Mouse (Mus musculus): ENCODE data around the gene Adamts17. TPM values are rescaled to one million over a fixed set of nuclear protein-coding genes. Genes with fewer than 3 reads are reported as not detected.

Gene Adamts17
- total RNA-seq, 2 experiments from 2014 or later: 20.2 to 23.8 TPM

DNA sequence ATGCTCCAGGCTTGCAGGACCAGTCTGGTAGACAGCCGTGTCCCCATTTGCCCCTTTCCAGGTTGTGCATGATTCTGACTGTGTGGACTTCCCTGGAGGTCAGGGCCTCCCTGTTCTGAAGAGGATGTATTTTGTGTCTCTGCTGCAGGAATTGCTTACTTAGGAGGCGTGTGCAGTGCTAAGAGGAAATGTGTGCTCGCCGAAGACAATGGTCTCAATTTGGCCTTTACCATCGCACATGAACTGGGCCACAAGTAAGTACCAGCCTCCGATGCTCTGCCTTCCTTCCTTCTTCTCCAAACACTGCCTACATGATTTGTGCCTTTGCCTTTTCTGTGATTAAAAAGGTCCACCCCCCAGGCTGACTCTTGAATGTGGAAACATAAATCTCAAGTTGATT lies 129.1 kb downstream of the Adamts17 start:
- no peak for DNase-seq (ENCODE audit: low spot score in 2 of 2)

DNA sequence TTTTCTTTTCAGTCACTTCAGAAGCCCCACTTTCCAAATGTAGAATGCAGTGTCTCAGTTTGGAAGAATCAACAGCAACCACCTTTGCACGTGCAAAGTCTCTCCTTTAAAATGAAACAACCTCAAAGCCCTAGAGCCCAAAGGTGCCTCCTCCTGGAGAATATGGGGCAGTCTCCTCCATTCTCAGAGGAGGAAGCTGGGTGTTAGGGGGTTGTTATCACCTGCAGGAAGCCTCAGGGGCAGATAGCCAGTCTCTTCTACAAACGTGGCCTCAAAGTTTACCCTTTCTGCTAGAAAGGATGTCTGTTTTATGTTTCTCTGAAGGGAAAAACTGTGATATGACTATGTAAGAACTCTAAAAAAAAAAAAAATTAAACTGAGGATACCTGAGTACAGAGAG lies 129.7 kb downstream of the Adamts17 start:
- no peak for DNase-seq (ENCODE audit: low spot score in 2 of 2)

DNA sequence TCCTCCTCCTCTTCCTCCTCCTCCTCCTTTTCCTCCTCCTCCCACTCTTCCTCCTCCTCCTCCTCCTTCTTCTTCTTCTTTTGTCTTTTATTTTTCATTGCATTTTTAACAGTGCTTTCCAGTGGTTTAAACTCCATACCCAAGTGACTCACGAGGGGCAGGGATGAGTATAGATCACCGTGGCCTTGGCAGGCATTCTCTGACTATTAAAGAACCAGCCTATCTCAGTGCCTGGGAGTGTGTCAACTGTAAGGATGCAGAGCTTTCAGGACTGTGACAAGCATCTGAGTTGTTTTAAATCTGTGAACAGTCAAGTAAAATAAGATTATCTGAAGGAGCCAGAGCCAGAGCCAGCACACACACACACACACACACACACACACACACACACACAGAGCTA lies 130.7 kb downstream of the Adamts17 start:
- no peak for DNase-seq (ENCODE audit: low spot score in 2 of 2)

DNA sequence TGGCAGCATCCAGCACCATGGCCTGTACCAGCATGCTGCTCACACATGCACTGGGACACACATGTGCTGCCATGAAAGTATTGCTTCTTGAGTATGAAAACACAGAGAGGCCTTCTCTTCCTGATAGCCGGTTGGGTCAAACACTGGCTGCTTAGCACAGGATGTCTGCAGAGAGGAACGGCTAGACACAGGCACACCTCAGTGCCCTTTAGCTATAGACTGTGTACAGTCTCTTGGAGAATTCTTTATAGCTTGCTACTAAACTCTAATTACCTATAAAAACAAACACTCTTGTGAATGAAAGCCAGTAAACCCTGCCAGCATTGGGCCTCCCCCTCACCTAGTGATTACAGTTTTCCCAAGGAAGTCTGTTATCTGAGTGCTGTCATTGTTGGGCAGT lies 131.4 kb downstream of the Adamts17 start:
- no peak for DNase-seq (ENCODE audit: low spot score in 2 of 2)

DNA sequence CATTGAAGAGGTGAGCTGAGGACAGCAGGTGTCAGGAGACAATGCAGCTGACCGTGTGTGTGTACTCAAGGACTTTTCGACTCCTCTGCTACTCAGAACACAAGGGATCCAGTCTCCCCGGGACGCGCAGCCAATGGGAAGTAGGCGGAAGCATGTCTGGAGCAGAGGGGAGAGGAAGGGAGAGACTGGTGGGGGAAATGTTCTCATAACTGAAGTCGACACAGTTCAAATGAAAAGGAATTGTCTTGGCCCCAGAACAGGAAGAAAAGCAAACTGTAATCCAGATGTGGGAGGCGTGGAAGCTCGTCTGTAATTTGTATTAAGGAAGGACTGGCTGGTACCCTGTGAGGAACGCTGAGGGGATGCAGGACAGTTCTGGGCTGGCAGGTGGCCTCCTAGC lies 135.3 kb downstream of the Adamts17 start:
- no peak for DNase-seq (ENCODE audit: low spot score in 2 of 2)

DNA sequence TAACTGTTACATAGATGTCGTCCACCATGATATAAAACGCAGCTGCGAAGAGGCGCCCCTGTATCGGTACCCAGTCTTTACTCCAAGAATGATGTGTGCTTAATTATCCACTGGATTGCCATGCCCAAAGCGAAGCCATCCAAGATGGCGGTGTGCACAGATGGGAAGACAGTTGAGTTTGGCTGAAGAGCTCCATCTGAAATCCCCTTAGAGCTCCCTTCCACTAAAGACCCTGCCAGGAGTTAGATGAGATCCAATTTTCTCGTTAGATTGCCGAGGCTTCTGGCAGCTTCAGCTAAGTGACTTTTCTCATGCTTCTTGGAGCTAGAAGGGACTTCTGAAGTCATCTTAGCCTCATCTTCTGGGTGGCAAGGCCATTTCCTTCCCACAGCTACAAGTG lies 136.8 kb downstream of the Adamts17 start:
- DNase-seq (ENCODE audit: low spot score in 2 of 2): no peak

DNA sequence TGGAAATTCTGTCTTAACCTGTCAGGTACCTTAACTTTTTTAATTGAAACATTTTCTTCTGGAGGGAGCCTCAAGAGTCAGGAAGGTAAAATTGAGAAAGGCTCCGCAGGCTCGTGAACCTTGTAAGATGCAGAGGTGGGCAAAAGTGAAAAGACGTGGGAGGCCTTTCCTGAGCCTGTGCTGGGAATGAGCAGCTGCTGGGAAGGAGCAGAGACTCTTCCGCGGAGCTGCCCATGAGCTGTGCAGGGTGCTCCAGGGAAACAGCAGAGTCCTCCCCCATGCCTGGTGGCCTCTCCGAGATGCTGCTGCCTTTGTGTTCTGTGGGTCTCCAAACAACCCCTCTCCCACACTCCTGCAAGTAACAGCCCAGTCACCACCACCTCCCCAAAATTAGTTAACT lies 142.1 kb downstream of the Adamts17 start:
- DNase-seq (ENCODE audit: low spot score in 2 of 2): peak in 1 of 2 experiments; percentile 50

DNA sequence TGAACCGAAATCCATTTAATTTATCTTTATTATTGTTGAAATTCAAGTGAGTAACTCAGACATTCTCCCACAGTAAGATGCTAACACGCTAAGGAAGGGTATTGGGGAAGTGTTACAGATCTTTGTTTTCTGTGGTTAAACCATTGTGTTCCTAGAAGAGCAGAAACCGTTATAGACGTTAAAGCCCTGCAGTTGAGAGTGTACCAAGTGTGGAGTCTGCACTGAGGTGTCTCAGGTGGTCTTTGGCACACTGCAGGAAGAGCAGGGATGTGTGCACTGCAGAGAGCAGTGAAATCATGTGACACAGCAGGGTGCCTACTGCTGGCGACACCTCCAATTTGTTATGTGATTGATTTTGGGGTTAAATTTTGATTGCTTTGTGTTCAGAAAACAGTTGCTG lies 142.5 kb downstream of the Adamts17 start:
- DNase-seq (ENCODE audit: low spot score in 2 of 2): no peak

DNA sequence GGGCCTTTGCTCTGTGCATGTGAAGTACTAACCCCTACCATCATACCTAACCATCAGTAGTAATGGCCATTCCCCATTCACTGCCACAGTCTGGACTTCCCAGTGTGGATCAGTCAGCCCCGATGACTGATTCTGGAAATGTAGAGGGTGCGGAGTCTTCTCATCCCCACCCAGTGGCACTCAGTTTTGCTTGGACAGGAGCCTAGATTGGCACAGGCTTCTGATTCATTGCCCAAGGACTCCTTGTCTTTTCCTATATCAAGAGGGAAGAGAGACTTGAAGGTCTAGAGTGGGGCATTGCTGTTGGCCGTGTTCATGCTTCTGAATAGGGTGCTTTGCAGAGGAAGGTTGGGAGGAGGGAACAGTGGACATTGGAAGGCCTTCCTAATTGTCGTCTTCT lies 148.1 kb downstream of the Adamts17 start:
- DNase-seq (ENCODE audit: low spot score in 2 of 2): no peak

DNA sequence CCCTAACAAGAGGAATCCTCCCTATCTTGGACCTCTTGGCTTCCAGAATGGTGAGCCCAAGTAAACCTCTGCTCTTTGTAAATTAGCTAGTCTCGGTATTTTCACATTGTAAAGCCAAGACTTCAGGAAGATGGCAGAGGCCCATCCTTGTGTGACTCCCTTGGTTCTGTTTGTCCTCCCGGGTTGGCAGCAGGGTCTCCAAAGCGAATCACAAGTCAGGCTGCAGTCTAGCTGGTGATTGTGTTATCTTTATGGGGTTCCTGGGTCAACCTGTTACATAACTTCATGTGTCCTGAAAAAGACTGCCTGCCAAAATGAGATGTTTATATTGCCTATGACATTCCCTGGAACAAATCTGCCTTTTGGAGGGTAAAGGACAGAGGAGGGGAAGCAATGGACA lies 148.9 kb downstream of the Adamts17 start:
- DNase-seq (ENCODE audit: low spot score in 2 of 2): no peak

DNA sequence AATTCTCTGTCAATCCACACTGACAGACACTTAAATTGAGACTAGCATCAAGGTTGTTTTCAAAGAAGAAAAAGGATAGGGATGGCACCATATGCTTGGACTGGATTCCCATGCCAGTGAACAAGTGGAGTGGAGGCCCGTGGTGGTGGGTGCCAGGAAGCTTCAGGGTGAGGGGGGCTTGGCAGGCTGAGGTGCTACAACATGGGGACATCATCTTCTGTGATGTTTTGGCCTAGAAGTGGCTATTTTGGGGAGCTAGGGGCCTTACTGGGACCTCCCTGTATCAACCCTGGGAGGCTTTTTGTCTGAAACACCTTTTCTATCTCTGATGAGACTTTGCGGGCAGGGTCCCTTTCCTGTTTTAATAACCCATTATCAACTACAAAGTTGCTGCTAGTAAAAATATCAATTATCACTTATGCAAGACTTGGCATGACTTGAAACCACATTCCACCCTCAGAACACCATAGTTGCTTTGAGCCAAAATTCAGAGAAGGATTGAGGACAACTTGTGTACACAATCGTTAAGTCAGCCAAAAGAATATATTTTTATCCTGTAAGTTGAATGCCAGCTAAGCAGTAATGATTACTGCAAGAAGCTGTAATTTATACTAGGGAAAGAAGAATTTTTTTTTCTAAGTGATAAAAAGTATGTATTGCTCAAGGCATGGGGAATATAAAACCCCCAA lies 150.0 kb downstream of the Adamts17 start:
- DNase-seq (ENCODE audit: low spot score in 2 of 2): peak in 1 of 2 experiments; percentile 53

DNA sequence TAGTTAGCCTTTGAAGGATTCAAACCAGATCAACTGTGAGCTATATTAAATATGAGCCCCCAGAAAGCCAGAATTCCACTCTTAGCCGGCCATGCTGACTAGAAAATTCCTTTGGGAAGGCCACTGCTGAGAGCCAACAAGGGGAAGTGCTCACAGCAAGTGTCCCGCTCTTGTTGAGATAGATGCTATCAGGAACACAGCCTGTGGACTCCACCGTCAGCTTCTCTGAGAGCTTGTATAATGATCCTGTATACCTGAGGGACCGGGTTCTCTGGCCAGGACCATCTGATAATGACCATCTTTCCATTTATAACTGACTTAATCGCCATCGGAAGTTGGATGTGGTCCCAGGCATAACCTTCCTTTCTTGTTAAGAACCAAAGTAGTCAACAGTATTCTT lies 159.3 kb downstream of the Adamts17 start:
- DNase-seq (ENCODE audit: low spot score in 2 of 2): no peak

DNA sequence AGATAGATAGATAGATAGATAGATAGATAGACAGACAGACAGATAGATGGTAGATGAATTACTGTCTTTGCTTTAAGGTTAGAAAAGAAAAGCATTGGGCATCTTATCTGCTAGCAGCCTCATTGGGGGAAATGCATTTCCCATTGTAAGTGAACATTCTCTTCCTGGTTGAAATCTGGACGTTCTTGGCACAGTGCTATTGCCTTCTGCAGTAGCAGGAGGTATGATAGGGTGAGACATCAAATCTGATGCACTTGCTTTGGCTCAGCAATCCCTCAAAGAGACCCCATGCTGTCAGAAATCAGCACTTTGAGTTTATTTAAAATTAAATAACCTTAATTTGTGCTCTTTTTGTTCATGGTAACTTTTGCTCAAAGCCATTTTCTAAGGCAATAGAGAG lies 164.1 kb downstream of the Adamts17 start:
- peak; percentile 50 to 85 for DNase-seq (ENCODE audit: low spot score in 2 of 2)

DNA sequence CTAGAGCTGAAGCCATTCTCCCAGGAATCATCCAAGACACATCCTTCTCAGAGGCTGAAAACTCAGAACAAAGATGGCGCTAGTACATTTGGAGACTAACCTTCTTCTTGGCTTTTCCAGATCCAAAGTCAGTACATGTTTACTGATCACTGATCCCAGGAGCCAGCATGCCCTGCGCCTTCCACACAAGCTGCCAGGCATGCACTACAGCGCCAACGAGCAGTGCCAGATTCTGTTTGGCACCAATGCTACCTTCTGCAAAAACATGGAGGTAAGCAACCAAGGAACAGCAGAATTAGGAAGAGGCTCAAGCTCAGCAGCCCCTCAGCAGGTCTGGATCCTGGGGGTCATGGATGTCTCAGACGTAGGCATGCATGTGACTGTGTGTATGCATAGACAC lies 164.7 kb downstream of the Adamts17 start:
- DNase-seq (ENCODE audit: low spot score in 2 of 2): peak in 1 of 2 experiments; percentile 31

DNA sequence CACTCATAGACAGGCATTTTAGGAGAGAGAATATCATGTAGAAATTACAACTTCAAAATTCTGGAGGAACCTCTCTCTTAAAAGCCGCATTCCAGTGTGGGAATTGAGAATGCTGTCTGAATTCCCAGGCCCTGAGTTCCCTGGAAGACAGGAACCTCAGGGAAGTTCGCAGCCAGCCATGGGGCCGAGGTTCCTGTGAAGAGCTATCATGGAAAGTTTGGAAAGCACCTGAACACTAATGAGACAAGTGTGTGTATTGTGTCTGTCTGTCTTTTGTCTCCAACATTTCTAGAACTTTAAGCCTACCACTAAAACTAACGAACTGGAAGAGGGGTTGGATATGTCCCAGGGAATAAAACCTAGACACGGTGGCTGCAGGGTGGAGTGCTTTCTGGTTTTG lies 170.3 kb downstream of the Adamts17 start:
- DNase-seq (ENCODE audit: low spot score in 2 of 2): no peak

DNA sequence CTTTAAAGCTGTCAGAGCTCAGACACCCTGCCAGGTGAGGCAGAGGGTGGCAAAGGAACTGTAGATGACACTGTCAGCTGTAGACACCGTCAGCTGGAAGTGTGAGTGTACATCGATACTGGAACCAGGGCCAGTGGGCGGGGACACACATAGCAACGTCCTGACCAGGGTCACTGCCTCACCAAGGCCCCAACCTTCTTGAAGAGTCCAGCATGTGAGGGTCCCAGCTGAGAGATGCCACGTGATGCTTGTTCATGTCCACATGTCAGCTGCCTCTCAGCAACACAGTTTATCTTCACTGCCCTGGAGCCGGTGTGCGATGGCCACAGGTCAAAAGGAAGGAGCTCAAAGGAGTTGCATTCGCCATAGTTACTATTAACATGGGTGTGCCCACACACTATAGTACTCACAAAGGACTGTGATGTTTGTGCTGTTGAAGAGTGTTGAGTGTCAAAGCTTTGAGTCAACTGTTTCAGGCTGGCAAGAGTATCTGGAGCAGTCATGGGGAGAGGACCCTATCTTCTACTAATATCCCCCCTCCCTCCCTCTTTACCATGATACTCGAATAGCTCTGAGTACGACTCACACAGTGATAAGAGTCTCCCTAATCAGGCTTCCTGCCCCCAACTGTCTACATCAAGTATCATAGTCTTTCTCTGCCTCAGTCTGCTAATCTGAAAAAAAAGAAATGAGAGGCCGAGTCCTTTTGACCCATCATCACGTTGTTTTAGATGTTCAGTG lies 172.6 kb downstream of the Adamts17 start:
- DNase-seq (ENCODE audit: low spot score in 2 of 2): no peak

DNA sequence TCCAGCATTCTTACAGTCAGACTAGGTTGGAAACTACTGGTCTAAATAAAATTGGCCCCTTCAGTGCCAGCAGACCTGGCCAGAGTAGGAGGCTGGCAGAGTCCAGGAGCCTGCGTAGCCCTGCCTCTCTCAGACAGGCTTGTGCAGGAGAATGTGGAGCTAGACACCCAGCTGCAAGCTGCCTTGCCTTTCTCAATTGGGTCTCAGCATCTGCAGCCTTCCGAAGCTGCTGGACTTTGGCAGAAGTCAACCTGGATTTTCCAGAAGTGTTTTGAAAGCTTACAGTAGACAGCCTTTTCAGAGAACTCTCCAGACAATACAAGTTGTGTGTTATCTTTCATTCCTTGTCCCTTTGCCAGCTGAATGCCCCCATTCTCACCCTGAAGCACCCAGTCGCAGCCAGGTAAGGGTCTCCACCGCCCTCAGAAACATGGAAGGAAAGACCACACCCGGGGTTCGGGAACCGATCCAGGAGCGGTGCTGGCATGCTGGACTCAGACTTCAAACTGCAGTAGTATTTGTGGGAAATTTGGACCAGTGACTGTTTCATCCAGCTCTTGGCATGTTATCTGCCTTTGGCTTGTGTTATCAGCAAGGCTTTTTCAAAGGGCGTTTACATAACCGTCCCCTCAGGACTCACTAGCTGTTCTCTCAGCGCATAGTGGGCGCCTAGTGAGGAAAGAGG lies 173.8 kb downstream of the Adamts17 start:
- peak; percentile 25 to 74 for DNase-seq (ENCODE audit: low spot score in 2 of 2)

DNA sequence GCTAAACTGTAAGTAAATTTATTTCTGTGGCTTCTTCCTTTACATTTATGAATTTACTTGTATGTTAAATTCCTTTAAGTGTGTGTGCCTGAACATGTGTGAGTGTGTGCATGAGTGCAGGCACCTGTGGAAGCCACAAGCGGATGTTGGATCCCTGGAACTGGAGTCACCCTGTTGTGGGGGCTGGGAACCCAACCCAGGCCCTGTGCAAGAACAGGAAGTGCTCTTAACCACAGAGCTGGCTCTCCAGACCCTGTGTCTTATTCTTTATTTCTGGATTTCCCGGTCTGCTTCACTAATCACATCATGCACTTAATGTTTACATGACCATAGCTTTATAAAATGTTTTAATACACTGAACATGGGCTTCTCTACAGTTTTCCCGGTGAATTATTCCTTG lies 180.4 kb downstream of the Adamts17 start:
- no peak for DNase-seq (ENCODE audit: low spot score in 2 of 2)

DNA sequence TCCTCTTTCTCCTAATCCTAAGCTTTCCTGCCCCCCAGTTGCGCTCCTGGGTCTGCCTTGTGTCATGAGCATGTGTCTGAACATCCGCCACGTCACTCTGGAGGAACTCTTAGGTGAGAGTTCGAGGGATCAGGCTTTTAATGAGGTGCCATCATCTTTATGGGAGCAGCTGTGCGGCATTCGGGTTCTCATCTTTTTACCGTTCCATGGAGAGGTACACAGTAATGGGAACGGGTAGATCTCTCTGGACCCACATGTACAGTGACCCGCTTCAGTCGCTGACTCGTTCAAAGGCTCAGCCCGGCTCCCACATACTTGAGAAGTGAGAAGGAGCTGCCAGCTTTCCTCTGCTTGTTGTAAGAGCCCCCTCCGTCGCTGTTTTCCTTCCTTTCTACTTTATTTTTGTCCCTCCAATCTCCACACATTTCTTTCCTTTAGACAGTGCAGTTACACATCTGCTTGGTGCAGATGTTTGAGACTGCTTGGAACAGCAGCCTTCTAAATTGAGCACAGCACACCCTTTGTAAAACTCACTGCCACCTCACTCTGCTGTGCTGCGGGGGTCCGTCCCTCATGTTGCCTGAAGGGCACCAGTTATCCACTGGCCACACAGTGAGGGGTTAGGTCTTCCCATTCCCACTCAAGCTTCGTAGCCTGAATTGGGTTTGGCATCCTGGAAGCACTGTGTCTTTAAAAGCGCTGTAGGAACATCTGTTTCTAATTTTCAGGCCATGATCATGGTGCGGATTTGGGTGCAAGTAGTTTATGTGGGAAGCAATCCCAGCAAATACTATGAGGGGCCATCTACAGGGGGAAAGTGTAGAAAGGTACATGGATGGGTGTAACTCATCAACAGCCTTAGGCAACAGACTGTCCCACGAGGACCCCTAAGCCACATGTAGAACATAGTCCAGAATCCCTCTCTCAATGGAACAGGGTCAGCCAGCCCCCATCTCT lies 186.9 kb downstream of the Adamts17 start:
- DNase-seq (ENCODE audit: low spot score in 2 of 2): no peak

DNA sequence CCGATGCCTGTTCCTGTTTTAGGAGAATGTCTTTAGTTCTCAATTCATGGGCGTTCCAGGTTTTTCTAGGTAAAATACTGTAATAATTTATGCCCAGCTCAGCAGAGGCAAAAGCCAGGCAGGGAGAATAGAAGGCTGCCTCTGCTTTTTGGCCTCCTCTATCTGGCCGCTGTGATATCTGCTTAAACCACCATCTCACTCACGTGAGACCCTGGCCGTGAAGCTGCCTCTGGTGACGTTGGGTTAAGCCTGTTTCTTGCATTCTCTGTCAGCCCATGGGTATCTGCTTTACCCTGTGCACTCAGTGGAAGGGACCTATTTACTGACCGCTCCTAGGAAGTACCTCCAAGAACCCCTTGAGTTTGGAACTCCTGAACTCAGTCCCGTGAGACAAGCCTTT lies 187.7 kb downstream of the Adamts17 start:
- no peak for DNase-seq (ENCODE audit: low spot score in 2 of 2)

DNA sequence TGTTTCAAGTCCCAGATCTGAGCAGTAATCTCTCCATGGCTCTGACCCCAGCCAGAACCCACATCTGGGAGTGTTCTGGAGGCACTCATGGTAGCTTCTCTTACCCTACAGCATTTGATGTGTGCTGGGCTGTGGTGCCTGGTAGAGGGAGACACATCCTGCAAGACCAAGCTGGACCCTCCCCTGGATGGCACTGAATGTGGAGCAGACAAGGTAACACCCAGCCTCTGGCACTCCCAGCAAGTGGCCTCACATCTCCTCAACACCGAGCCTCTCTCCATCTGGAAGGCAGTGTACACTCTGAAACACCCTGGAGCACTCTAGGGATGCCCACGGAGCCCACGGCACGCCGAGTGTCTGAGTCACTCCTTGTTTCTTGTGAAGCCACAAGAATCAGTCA lies 188.2 kb downstream of the Adamts17 start:
- DNase-seq (ENCODE audit: low spot score in 2 of 2): no peak

All from layer of hippocampus, adult 18-20 months (tissue).